9 mouse cellular contexts compared by ENCODE assay signal in genomic region chr15:75049811-75050210, GRCm38 (mm10). TPM values are rescaled to one million over a fixed set of nuclear protein-coding genes. Genes with fewer than 3 reads are reported as not detected.
A peak's percentile ranks its signal among the peaks of the same experiment; 100 is the strongest.
DNase-seq lines count a peak whose midpoint lies in the region; TF ChIP-seq lines count a peak whose summit lies in the region.
"Not testable (repeated sequence)": the region's sequence is repeated elsewhere in the genome, so short reads cannot be mapped to it uniquely, and the experiment has no call there.
"Had no signal": no experiment of that assay in that cellular context is flagged by ENCODE, and none has a peak within 500 bp of the region (broad histone marks: within the 10 kb centered on the region; RNA-seq: fewer than 3 reads in every experiment).

No protein-coding gene starts in this region.

- peak overlapping the region; percentile 95 for H3K27ac ChIP-seq in brown adipose tissue, adult 24 weeks (replicated peaks; ENCODE audit: low read depth, low read length)
- H3K27ac ChIP-seq in layer of hippocampus, adult 2 months = peak overlapping the region; percentile 8; the same call in 1 of the 2 replicates

- not testable (repeated sequence) for H3K4me3 ChIP-seq in brown adipose tissue, adult 24 weeks (ENCODE audit: insufficient read depth, low read depth, low read length); layer of hippocampus, adult 2 months

- DNase-seq in 3134 (ENCODE audit: extremely low read depth, insufficient read length, low spot score) (peak; percentile 74), NIH3T3 (ENCODE audit: low read depth) (peak; percentile 78)
- peak; percentile 51 for DNase-seq in gastrocnemius, postnatal 25 days
- peak; percentile 77 to 82 for DNase-seq in heart, adult 9 months (ENCODE audit: low spot score in 2 of 2)
- not testable (repeated sequence) for DNase-seq in layer of hippocampus, adult 2 months (ENCODE audit: low spot score in 2 of 2)
- DNase-seq in lung, postnatal 36 days = peak; percentile 81

- H3K4me1 ChIP-seq in brown adipose tissue, adult 24 weeks (ENCODE audit: control insufficient read depth, insufficient read depth, insufficient read length, low read length) = not testable (repeated sequence)

- TF ChIP-seq CTCF in layer of hippocampus, adult 2 months (conservative IDR thresholded peaks at IDR 0.05) = not testable (repeated sequence)

RNA-seq across cellular contexts. Expression of gene Ly6c1, which starts 1.2 kb away (rescaled TPM):
- polyA plus RNA-seq in brown adipose tissue, adult 24 weeks (2012; ENCODE audit: insufficient read depth, insufficient read length, missing spikeins) = 148 and 362 TPM in 2 replicates
- 100 to 1,000 TPM; 102 to 108 TPM for total RNA-seq in gastrocnemius, postnatal 25 days (2021)
- 10 to 100 TPM; 62.3 to 66.9 TPM for total RNA-seq in layer of hippocampus, adult 2 months (2021)
- total RNA-seq: monocyte, adult 5-6 weeks had no signal

RNA-seq across cellular contexts. Expression of gene Ly6a, which starts 52.0 kb away (rescaled TPM):
- polyA plus RNA-seq in brown adipose tissue, adult 24 weeks (2012; ENCODE audit: insufficient read depth, insufficient read length, missing spikeins) = 160 and 165 TPM in 2 replicates
- 10 to 100 TPM; 45.2 to 67.8 TPM for total RNA-seq in gastrocnemius, postnatal 25 days (2021)
- total RNA-seq in layer of hippocampus, adult 2 months (2021) = 10 to 100 TPM; 21.7 to 25.6 TPM
- polyA plus RNA-seq: heart, embryonic 11.5 days had no signal
